ENCODE assay signal across 16 mouse cellular contexts in the genomic region with DNA sequence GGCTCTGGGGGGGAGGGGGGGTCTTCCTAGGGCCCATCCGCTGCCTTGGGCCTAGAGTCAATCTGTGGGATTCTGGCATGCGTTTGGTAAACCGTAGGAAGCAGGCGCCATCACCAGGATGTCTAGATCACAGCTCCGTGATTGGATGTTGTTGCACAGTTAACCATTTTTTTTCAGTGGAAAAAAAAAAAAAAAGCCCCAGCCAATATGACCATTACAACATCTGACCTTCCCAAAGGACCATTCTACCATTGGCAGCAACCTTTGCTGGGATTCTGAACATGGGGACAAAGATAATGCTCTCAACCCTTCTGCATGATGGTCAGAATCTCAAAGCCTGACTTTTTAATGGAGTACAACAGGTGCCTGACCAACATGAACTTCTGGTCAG. TPM values are rescaled to one million over a fixed set of nuclear protein-coding genes. Genes with fewer than 3 reads are reported as not detected.
"Had no signal": no experiment of that assay in that cellular context is flagged by ENCODE, and none has a peak within 500 bp of the region (broad histone marks: within the 10 kb centered on the region; RNA-seq: fewer than 3 reads in every experiment).

No protein-coding gene starts in this region.

- H3K4me1 ChIP-seq: lung, embryonic 15.5 days; stomach, embryonic 15.5 days had no signal

- H3K4me2 ChIP-seq: lung, embryonic 15.5 days; midbrain, embryonic 11.5 days had no signal

- H3K9ac ChIP-seq: lung, embryonic 15.5 days; stomach, embryonic 15.5 days had no signal

- H3K27me3 ChIP-seq: lung, embryonic 15.5 days; stomach, embryonic 15.5 days had no signal

- DNase-seq: kidney, adult 2 months; kidney, postnatal 36 days; lung, adult 18-20 months; lung, postnatal 10 days; lung, postnatal 4 days; midbrain, embryonic 14.5 days; thymus, postnatal 25 days had no signal

- H3K27ac ChIP-seq: kidney, postnatal 0 days; left cerebral cortex, adult 2 months; lung, embryonic 15.5 days had no signal

- H3K4me3 ChIP-seq: left cerebral cortex, adult 2 months; lung, embryonic 15.5 days; stomach, embryonic 15.5 days had no signal

- ATAC-seq: inflammation-experienced regulatory T-cells, adult 6 months had no signal

- H3K9me3 ChIP-seq: lung, embryonic 15.5 days; stomach, embryonic 15.5 days had no signal

- H3K36me3 ChIP-seq: lung, embryonic 15.5 days; stomach, embryonic 15.5 days had no signal

RNA-seq across cellular contexts. Expression of a gene that starts 29.2 kb away (rescaled TPM):
- total RNA-seq: layer of hippocampus, postnatal 36 days; midbrain, postnatal 0 days had no signal
- polyA plus RNA-seq: midbrain, embryonic 11.5 days; neural tube, embryonic 11.5 days had no signal
